In the genomic region with DNA sequence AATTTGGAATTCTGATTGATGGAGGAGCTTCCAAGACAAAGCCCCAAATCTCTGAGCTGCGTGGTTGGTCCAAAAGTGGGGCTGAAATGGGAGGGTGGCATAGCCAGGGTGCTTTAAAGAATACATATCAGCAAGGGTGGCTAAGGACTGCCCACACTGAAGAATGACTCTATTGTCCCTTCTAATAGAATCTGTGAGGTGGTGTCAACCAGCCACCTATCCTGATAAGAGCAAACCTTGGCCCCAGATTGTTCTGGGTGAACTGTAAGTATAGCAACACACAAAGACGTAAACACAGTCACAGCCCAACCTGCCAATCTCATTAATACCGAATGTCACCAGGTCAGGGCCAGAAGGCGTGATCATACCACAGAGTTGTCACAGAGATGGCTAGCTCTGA, we compare ENCODE assay signal across 11 mouse cellular contexts.
DNase-seq lines count a peak whose midpoint lies in the region; ATAC-seq and TF ChIP-seq lines count a peak whose summit lies in the region.
"Had no signal": no experiment of that assay in that cellular context is flagged by ENCODE, and none has a peak within 500 bp of the region (broad histone marks: within the 10 kb centered on the region; RNA-seq: fewer than 3 reads in every experiment).

No protein-coding gene starts in this region.

- no peaks in the 10 kb centered on the region for H3K9me3 ChIP-seq in embryonic facial prominence, embryonic 12.5 days
- no peaks in the 10 kb centered on the region for H3K9me3 ChIP-seq in embryonic facial prominence, embryonic 10.5 days
- no peaks in the 10 kb centered on the region for H3K9me3 ChIP-seq in kidney, embryonic 15.5 days (replicated peaks)
- no peaks in the 10 kb centered on the region for H3K9me3 ChIP-seq in midbrain, embryonic 14.5 days (ENCODE audit: control insufficient read depth, low read length)
- H3K9me3 ChIP-seq: hindbrain, embryonic 15.5 days had no signal

- no peak for DNase-seq in embryonic facial prominence, embryonic 10.5 days (ENCODE audit: low spot score)
- no peak for DNase-seq in kidney, adult 8-10 months
- DNase-seq in midbrain, embryonic 14.5 days = no peak
- DNase-seq in ovary, postnatal 14 days (ENCODE audit: low spot score) = no peak
- no peak for DNase-seq in embryo, embryonic 10.5 days (ENCODE audit: low spot score)
- DNase-seq: cerebellum, adult 8-10 months had no signal

- no peaks in the 10 kb centered on the region for H3K27me3 ChIP-seq in embryonic facial prominence, embryonic 12.5 days
- no peaks in the 10 kb centered on the region for H3K27me3 ChIP-seq in embryonic facial prominence, embryonic 10.5 days (replicated peaks; ENCODE audit: low read depth, poor library complexity, severe bottlenecking)
- no peaks in the 10 kb centered on the region for H3K27me3 ChIP-seq in kidney, embryonic 15.5 days
- H3K27me3 ChIP-seq in midbrain, embryonic 14.5 days (ENCODE audit: control insufficient read depth, insufficient read depth, low read length) = no peaks in the 10 kb centered on the region
- H3K27me3 ChIP-seq: hindbrain, embryonic 15.5 days had no signal

- peaks cover 3% of the 10 kb centered on the region; the same call in 1 of the 2 replicates for H3K36me3 ChIP-seq in embryonic facial prominence, embryonic 12.5 days
- no peaks in the 10 kb centered on the region; the same call in 1 of the 2 replicates for H3K36me3 ChIP-seq in embryonic facial prominence, embryonic 10.5 days (replicated peaks)
- no peaks in the 10 kb centered on the region for H3K36me3 ChIP-seq in kidney, embryonic 15.5 days
- no peaks in the 10 kb centered on the region for H3K36me3 ChIP-seq in midbrain, embryonic 14.5 days (ENCODE audit: control insufficient read depth, insufficient read depth, low read length)
- H3K36me3 ChIP-seq: hindbrain, embryonic 15.5 days had no signal

- peaks cover 21% of the 10 kb centered on the region for H3K4me1 ChIP-seq in embryonic facial prominence, embryonic 12.5 days
- peaks cover 34% of the 10 kb centered on the region for H3K4me1 ChIP-seq in embryonic facial prominence, embryonic 10.5 days
- peaks cover 55% of the 10 kb centered on the region for H3K4me1 ChIP-seq in kidney, embryonic 15.5 days
- peaks cover 24% of the 10 kb centered on the region for H3K4me1 ChIP-seq in embryonic fibroblast, embryonic 13.5 days (ENCODE audit: control insufficient read depth, insufficient read depth, low read length)
- H3K4me1 ChIP-seq in midbrain, embryonic 14.5 days (ENCODE audit: control insufficient read depth, insufficient read depth, low read length) = peaks cover 19% of the 10 kb centered on the region

- 75% methylated on average over 4 of the region's 4 CpGs for WGBS in embryonic facial prominence, embryonic 12.5 days
- 72% methylated on average over 4 of the region's 4 CpGs for WGBS in embryonic facial prominence, embryonic 10.5 days
- 79% methylated on average over 4 of the region's 4 CpGs for WGBS in kidney, embryonic 15.5 days
- 53% methylated on average over 4 of the region's 4 CpGs for WGBS in midbrain, embryonic 14.5 days

- no peak for TF ChIP-seq CTCF in embryonic fibroblast, embryonic 13.5 days (IDR thresholded peaks at IDR 0.05; ENCODE audit: borderline replicate concordance, insufficient read depth, low read length)

- ATAC-seq in embryonic facial prominence, embryonic 12.5 days (ENCODE audit: insufficient number of reproducible peaks, insufficient read depth, low FRiP score, low TSS enrichment) = no peak
- no peak for ATAC-seq in kidney, embryonic 15.5 days (replicated peaks; ENCODE audit: low FRiP score)
- no peak for ATAC-seq in midbrain, embryonic 14.5 days (ENCODE audit: low FRiP score, low TSS enrichment)
- ATAC-seq: lung, postnatal 0 days had no signal

- H3K9ac ChIP-seq in embryonic facial prominence, embryonic 12.5 days = no peak overlapping the region
- no peak overlapping the region for H3K9ac ChIP-seq in kidney, embryonic 15.5 days
- H3K9ac ChIP-seq in midbrain, embryonic 14.5 days (replicated peaks; ENCODE audit: low read length) = no peak overlapping the region
- H3K9ac ChIP-seq: hindbrain, embryonic 15.5 days had no signal

- 0 out of 2 replicates have a peak overlapping the region, but pooled peaks have one; percentile 12 for H3K27ac ChIP-seq in embryonic facial prominence, embryonic 12.5 days
- H3K27ac ChIP-seq in embryonic facial prominence, embryonic 10.5 days (replicated peaks) = no peak overlapping the region
- H3K27ac ChIP-seq in kidney, embryonic 15.5 days = peak overlapping the region; percentile 92
- peak overlapping the region; percentile 97 for H3K27ac ChIP-seq in embryonic fibroblast, embryonic 13.5 days (ENCODE audit: insufficient read depth, low read length)
- H3K27ac ChIP-seq in midbrain, embryonic 14.5 days (replicated peaks; ENCODE audit: low read depth, low read length) = peak overlapping the region; percentile 52

- H3K4me2 ChIP-seq in embryonic facial prominence, embryonic 12.5 days (replicated peaks) = no peak overlapping the region
- no peak overlapping the region for H3K4me2 ChIP-seq in kidney, embryonic 15.5 days
- H3K4me2 ChIP-seq in midbrain, embryonic 14.5 days (ENCODE audit: low read length) = no peak overlapping the region
- H3K4me2 ChIP-seq: hindbrain, embryonic 15.5 days had no signal

- no peak overlapping the region for H3K4me3 ChIP-seq in embryonic facial prominence, embryonic 12.5 days
- no peak overlapping the region for H3K4me3 ChIP-seq in embryonic facial prominence, embryonic 10.5 days
- no peak overlapping the region for H3K4me3 ChIP-seq in kidney, embryonic 15.5 days (replicated peaks)
- no peak overlapping the region for H3K4me3 ChIP-seq in embryonic fibroblast, embryonic 13.5 days (ENCODE audit: insufficient read depth, low read length)
- no peak overlapping the region for H3K4me3 ChIP-seq in midbrain, embryonic 14.5 days (replicated peaks; ENCODE audit: low read depth, low read length)
- H3K4me3 ChIP-seq: hindbrain, embryonic 15.5 days had no signal

- TF ChIP-seq POLR2A in embryonic fibroblast, embryonic 13.5 days (IDR thresholded peaks at IDR 0.05; ENCODE audit: low read depth, low read length) = no peak
